Mouse (Mus musculus) bone marrow, adult 2 months (tissue): ENCODE measurements around the gene Gpr83.

Experiments used
- CTCF ChIP-seq: fragments of 200-500 bp; IDR thresholded peaks from 2 replicates; pipeline ENCODE4 v1.5.1; 2011; ENCODE audit warnings: low read length, control low read depth; ENCODE audit not compliant: control insufficient read depth, insufficient read depth
- POLR2A ChIP-seq: fragments of 200-500 bp; IDR thresholded peaks from 2 replicates; pipeline ENCODE4 v1.6.1; 2011; ENCODE audit warnings: low read depth, mild to moderate bottlenecking, control low read depth, low read length, borderline replicate concordance; ENCODE audit not compliant: control insufficient read depth

DNA sequence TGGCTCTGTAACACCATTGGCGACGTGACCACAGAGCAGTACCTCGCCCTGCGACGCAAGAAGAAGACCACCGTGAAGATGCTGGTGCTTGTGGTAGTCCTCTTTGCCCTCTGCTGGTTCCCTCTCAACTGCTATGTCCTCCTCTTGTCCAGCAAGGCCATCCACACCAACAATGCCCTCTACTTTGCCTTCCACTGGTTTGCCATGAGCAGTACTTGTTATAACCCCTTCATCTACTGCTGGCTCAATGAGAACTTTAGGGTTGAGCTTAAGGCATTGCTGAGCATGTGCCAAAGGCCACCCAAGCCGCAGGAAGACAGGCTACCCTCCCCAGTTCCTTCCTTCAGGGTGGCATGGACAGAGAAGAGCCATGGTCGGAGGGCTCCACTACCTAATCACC is 8.3 kb downstream of the Gpr83 start:
- TF ChIP-seq CTCF (no peak), POLR2A (no peak)
